Mouse (Mus musculus) E14TG2a.4 (cell line): ENCODE data around the gene Iqcd.
A peak's percentile ranks its signal among the peaks of the same experiment; 100 is the strongest.

Source experiments
- H3K27me3 ChIP-seq: 2 replicates; pipeline ENCODE4 v1.6.1; 2014; ENCODE audit warnings: low read length, control low read depth; ENCODE audit not compliant: insufficient read depth
- H3K36me3 ChIP-seq: 2 replicates; pipeline ENCODE4 v1.6.1; 2014; ENCODE audit warnings: low read length, control low read depth; ENCODE audit not compliant: insufficient read depth
- H3K4me1 ChIP-seq: replicated peaks from 2 replicates; pipeline ENCODE4 v1.6.1; 2014; ENCODE audit warnings: low read depth, low read length, control low read depth
- H3K4me3 ChIP-seq: replicated peaks from 2 replicates; pipeline ENCODE4 v1.5.1; 2014; ENCODE audit warnings: mild to moderate bottlenecking, low read length
- H3K9me3 ChIP-seq: 2 replicates; pipeline ENCODE4 v1.6.1; 2014; ENCODE audit warnings: low read length, control low read depth
- CTCF ChIP-seq: conservative IDR thresholded peaks from 2 replicates; pipeline ENCODE4 v1.5.1; 2014; ENCODE audit warnings: low read length
- NANOG ChIP-seq: IDR thresholded peaks from 2 replicates; pipeline ENCODE4 v1.6.1; 2014; ENCODE audit warnings: borderline replicate concordance, low read length, mixed read lengths
- POU5F1 ChIP-seq: IDR thresholded peaks from 2 replicates; pipeline ENCODE4 v1.6.1; 2014; ENCODE audit warnings: low read length, borderline replicate concordance

The Iqcd gene

GRCm38 (mm10) chr5:120562956-120563913 lies 25.6 kb upstream of the Iqcd start:
- H3K27me3 ChIP-seq: peaks cover 6% of the 10 kb centered on the region
- H3K36me3 ChIP-seq: no peaks in the 10 kb centered on the region
- TF ChIP-seq POU5F1: no peak
- TF ChIP-seq NANOG: no peak
- no peak for TF ChIP-seq CTCF
- H3K4me3 ChIP-seq: peak overlapping the region; percentile 55
- no peaks in the 10 kb centered on the region for H3K9me3 ChIP-seq
- H3K4me1 ChIP-seq: peaks cover 81% of the 10 kb centered on the region

- no peak overlapping the region for H3K4me3 ChIP-seq
- no peaks in the 10 kb centered on the region for H3K36me3 ChIP-seq
- peaks cover 9% of the 10 kb centered on the region for H3K27me3 ChIP-seq
- no peaks in the 10 kb centered on the region for H3K9me3 ChIP-seq
- TF ChIP-seq NANOG: no peak
- no peak for TF ChIP-seq CTCF
- TF ChIP-seq POU5F1: no peak
- peaks cover 78% of the 10 kb centered on the region for H3K4me1 ChIP-seq
Observed at GRCm38 (mm10) chr5:120563914-120564311, 24.9 kb upstream of the Iqcd start.

GRCm38 (mm10) chr5:120565171-120565905 lies 23.5 kb upstream of the Iqcd start:
- peaks cover 9% of the 10 kb centered on the region for H3K27me3 ChIP-seq
- H3K4me3 ChIP-seq: no peak overlapping the region
- H3K36me3 ChIP-seq: no peaks in the 10 kb centered on the region
- no peaks in the 10 kb centered on the region for H3K9me3 ChIP-seq
- peaks cover 64% of the 10 kb centered on the region for H3K4me1 ChIP-seq
- TF ChIP-seq POU5F1: no peak
- TF ChIP-seq NANOG: no peak
- no peak for TF ChIP-seq CTCF

GRCm38 (mm10) chr5:120566101-120566500 lies 22.7 kb upstream of the Iqcd start:
- H3K36me3 ChIP-seq: no peaks in the 10 kb centered on the region
- no peaks in the 10 kb centered on the region for H3K9me3 ChIP-seq
- no peak overlapping the region for H3K4me3 ChIP-seq
- H3K4me1 ChIP-seq: peaks cover 57% of the 10 kb centered on the region
- no peak for TF ChIP-seq POU5F1
- TF ChIP-seq NANOG: no peak
- no peak for TF ChIP-seq CTCF
- H3K27me3 ChIP-seq: peaks cover 9% of the 10 kb centered on the region

GRCm38 (mm10) chr5:120566681-120567252 lies 22.0 kb upstream of the Iqcd start:
- peak overlapping the region; percentile 65 for H3K4me3 ChIP-seq

GRCm38 (mm10) chr5:120567253-120567701 lies 21.5 kb upstream of the Iqcd start:
- TF ChIP-seq POU5F1: no peak
- TF ChIP-seq NANOG: no peak
- TF ChIP-seq CTCF: no peak

More at GRCm38 (mm10) chr5:120566681-120567252, 22.0 kb upstream of the Iqcd start:
- H3K27me3 ChIP-seq: peaks cover 9% of the 10 kb centered on the region
- TF ChIP-seq NANOG (no peak), CTCF (no peak)
- H3K4me1 ChIP-seq: peaks cover 53% of the 10 kb centered on the region
- no peaks in the 10 kb centered on the region for H3K36me3 ChIP-seq
- H3K9me3 ChIP-seq: no peaks in the 10 kb centered on the region

GRCm38 (mm10) chr5:120567761-120568211 lies 21.0 kb upstream of the Iqcd start:
- Histone ChIP-seq H3K4me1 (peaks cover 43% of the 10 kb centered on the region), H3K36me3 (no peaks in the 10 kb centered on the region), H3K4me3 (peak overlapping the region; percentile 65), H3K9me3 (no peaks in the 10 kb centered on the region), H3K27me3 (peaks cover 9% of the 10 kb centered on the region)
- TF ChIP-seq CTCF: no peak
- TF ChIP-seq NANOG: no peak
- no peak for TF ChIP-seq POU5F1

More at GRCm38 (mm10) chr5:120567253-120567701, 21.5 kb upstream of the Iqcd start:
- Histone ChIP-seq H3K4me1 (peaks cover 48% of the 10 kb centered on the region), H3K36me3 (no peaks in the 10 kb centered on the region), H3K27me3 (peaks cover 9% of the 10 kb centered on the region), H3K4me3 (peak overlapping the region; percentile 65), H3K9me3 (no peaks in the 10 kb centered on the region)

GRCm38 (mm10) chr5:120568336-120568768 lies 20.5 kb upstream of the Iqcd start:
- TF ChIP-seq NANOG (no peak), CTCF (no peak), POU5F1 (no peak)
- peaks cover 9% of the 10 kb centered on the region for H3K27me3 ChIP-seq

More at GRCm38 (mm10) chr5:120568336-120568768, 20.5 kb upstream of the Iqcd start:
- peaks cover 37% of the 10 kb centered on the region for H3K4me1 ChIP-seq
- peak overlapping the region; percentile 65 for H3K4me3 ChIP-seq
- H3K36me3 ChIP-seq: no peaks in the 10 kb centered on the region
- H3K9me3 ChIP-seq: no peaks in the 10 kb centered on the region
